Mouse (Mus musculus): ENCODE measurements at regions not wholly inside any gene's neighbourhood (a gene's known extent, or its start where the extent isn't known, plus 50 kb on each side); places are given as distances from the start of the nearest gene placed in this dataset.
A peak's percentile ranks its signal among the peaks of the same experiment; 100 is the strongest.

DNA sequence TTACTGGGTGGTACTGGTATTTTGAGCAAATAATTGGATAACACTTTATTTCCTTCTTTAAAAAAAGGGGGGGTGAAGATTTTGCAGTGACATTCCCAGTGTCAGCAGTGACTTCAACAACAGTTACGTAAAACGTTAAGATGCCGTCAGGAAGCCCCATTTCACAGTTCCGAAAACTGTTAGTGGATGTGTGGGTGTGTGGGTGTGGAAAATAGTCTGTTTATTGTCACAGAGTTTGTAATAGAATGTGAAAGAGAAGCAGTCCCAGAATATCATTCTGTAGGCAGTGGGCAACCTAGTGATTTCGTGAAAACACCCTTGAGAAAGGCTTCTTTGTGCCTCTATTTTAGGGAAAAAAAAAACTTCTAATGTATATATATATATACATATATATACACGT lies 101.4 kb upstream of the Pcdh10 start:
- WGBS = 73% methylated on average over 6 of the region's 6 CpGs
- no peaks in the 10 kb centered on the region for H3K36me3 ChIP-seq (ENCODE audit: insufficient read depth, low read length)
- no peaks in the 10 kb centered on the region for H3K9me3 ChIP-seq (ENCODE audit: low read length)
- DNase-seq (ENCODE audit: low spot score) (no peak), ATAC-seq (no peak)
- no peak overlapping the region for H3K27ac ChIP-seq (ENCODE audit: low read length)
- no peak overlapping the region for H3K9ac ChIP-seq (replicated peaks; ENCODE audit: low read depth)
- no peak overlapping the region for H3K4me3 ChIP-seq (ENCODE audit: low read depth, low read length)
- no peaks in the 10 kb centered on the region for H3K27me3 ChIP-seq (replicated peaks; ENCODE audit: insufficient read depth, low read length)
- no peaks in the 10 kb centered on the region for H3K4me1 ChIP-seq (ENCODE audit: insufficient read depth, low read depth, low read length)
- H3K4me2 ChIP-seq (replicated peaks; ENCODE audit: low read depth, low read length) = no peak overlapping the region
- TF ChIP-seq CTCF (IDR thresholded peaks at IDR 0.05) (no peak), EP300 (IDR thresholded peaks at IDR 0.05) (no peak)

DNA sequence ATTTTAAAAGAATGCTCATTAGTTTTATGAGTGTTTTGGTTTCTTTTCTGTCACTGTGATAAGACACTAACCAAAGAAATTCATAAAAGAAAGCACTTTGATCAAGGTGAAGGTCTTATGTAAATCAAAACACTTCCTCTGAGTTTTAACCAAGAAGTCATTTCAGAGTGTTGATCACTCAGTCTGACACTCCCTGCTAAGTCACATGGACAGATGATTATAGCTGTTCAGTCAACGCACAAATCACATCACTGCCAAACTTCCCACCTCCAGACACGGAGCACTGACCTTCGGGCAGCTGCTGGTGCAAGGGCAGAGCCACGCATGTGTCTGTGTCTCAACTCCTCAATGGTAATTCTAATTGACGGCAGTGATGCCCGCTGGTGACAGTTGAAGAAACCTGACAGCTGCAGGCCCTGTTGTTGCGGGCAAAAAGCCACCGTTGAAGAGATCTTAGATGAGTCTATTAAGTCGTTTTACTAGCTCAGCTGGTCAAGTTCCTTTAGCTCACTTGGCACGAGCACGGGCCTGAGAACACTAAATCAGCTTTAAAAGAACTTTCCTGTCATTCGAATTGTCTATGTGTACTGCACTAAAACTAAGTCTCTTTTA lies 80.8 kb upstream of the Pcdh10 start:
- WGBS = 69% methylated on average over 12 of the region's 12 CpGs
- no peak overlapping the region for H3K27ac ChIP-seq (ENCODE audit: low read length)
- DNase-seq (ENCODE audit: low spot score) (no peak), ATAC-seq (no peak)
- no peak overlapping the region for H3K4me2 ChIP-seq (replicated peaks; ENCODE audit: low read depth, low read length)
- H3K9ac ChIP-seq (replicated peaks; ENCODE audit: low read depth) = no peak overlapping the region
- H3K4me1 ChIP-seq (ENCODE audit: insufficient read depth, low read depth, low read length) = no peaks in the 10 kb centered on the region
- no peak overlapping the region for H3K4me3 ChIP-seq (ENCODE audit: low read depth, low read length)
- TF ChIP-seq EP300 (IDR thresholded peaks at IDR 0.05) (no peak), CTCF (IDR thresholded peaks at IDR 0.05) (no peak)
- no peaks in the 10 kb centered on the region for H3K27me3 ChIP-seq (replicated peaks; ENCODE audit: insufficient read depth, low read length)
- H3K36me3 ChIP-seq (ENCODE audit: insufficient read depth, low read length) = no peaks in the 10 kb centered on the region
- no peaks in the 10 kb centered on the region for H3K9me3 ChIP-seq (ENCODE audit: low read length)

DNA sequence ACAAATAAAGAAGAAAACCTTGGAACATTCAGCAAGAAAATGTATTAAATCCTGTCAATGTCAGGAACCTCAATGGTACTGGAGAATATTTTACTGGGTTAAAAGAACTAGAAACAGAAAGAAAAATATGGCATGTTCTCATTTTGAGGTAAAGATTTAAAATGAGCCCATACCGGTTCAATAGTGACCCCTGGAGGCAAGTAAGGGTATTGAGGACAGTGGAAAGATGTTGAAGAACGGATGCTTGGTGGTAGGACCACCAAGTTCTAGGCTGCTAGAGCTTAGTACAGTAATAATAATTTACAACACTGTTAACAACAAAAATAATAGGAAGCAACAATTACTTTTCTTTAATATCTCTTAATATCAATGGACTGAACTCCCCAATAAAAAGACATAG lies 58.9 kb upstream of the Pcdh10 start:
- H3K4me1 ChIP-seq (ENCODE audit: insufficient read depth, low read depth, low read length) = no peaks in the 10 kb centered on the region
- H3K4me3 ChIP-seq (ENCODE audit: low read depth, low read length) = no peak overlapping the region
- DNase-seq (ENCODE audit: low spot score) (peak; percentile 28), ATAC-seq (no peak)
- H3K27me3 ChIP-seq (replicated peaks; ENCODE audit: insufficient read depth, low read length) = no peaks in the 10 kb centered on the region
- TF ChIP-seq EP300 (IDR thresholded peaks at IDR 0.05) (no peak), CTCF (IDR thresholded peaks at IDR 0.05) (peak; percentile 65)
- H3K4me2 ChIP-seq (replicated peaks; ENCODE audit: low read depth, low read length) = no peak overlapping the region
- H3K9ac ChIP-seq (replicated peaks; ENCODE audit: low read depth) = no peak overlapping the region
- 42% methylated on average over 2 of the region's 2 CpGs for WGBS
- no peak overlapping the region for H3K27ac ChIP-seq (ENCODE audit: low read length)
- H3K9me3 ChIP-seq (ENCODE audit: low read length) = no peaks in the 10 kb centered on the region
- no peaks in the 10 kb centered on the region for H3K36me3 ChIP-seq (ENCODE audit: insufficient read depth, low read length)

Data from lung, postnatal 0 days (tissue).